Mouse (Mus musculus): ENCODE data around the gene Lgals3.

Lgals3 gene

DNA sequence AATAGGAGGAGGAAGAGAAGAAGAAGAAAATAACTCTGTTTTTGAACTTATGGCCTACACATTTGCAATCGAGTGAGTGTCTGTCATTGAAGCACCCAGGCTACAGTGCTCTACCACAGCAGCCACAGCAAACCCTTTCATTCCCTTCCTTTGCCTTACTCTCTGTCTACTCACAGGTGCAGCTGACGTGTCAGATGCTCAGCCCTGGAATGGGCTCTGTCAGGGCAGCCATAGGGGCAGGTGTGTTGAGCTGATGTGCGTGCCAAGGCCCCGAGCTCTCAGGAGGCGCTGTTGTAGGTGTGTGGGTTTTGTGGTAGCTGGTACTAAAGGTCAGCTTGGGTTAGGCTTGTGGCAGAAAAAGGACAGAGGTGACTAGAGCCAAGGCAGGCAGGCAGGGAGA, 2.2 kb downstream of the Lgals3 start:
- no peak for DNase-seq (ENCODE audit: low read depth, low spot score)

GRCm38 (mm10) chr14:47370790-47371189, 3.2 kb downstream of the Lgals3 start:
- DNase-seq (ENCODE audit: low read depth, low spot score), result no peak

DNA sequence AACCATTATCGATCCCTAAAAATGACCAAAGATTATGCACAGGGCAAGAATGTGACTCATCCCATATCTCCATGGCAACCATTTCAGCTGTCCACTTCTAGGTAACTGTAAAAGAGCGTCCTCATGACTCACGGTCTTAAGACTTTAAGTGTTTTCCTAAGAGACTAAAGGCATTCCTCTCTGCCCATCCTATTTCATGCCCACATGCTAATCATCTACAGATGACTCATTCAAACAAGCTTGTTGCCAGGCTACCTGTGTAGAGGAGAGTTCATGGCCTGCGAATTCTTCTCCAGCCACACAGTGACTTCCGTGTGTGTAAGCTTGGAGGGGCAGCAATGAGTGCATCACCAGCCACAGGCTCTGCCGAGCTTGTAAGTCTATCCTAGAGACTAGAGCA, 4.1 kb downstream of the Lgals3 start:
- DNase-seq (ENCODE audit: low read depth, low spot score), result no peak

DNA sequence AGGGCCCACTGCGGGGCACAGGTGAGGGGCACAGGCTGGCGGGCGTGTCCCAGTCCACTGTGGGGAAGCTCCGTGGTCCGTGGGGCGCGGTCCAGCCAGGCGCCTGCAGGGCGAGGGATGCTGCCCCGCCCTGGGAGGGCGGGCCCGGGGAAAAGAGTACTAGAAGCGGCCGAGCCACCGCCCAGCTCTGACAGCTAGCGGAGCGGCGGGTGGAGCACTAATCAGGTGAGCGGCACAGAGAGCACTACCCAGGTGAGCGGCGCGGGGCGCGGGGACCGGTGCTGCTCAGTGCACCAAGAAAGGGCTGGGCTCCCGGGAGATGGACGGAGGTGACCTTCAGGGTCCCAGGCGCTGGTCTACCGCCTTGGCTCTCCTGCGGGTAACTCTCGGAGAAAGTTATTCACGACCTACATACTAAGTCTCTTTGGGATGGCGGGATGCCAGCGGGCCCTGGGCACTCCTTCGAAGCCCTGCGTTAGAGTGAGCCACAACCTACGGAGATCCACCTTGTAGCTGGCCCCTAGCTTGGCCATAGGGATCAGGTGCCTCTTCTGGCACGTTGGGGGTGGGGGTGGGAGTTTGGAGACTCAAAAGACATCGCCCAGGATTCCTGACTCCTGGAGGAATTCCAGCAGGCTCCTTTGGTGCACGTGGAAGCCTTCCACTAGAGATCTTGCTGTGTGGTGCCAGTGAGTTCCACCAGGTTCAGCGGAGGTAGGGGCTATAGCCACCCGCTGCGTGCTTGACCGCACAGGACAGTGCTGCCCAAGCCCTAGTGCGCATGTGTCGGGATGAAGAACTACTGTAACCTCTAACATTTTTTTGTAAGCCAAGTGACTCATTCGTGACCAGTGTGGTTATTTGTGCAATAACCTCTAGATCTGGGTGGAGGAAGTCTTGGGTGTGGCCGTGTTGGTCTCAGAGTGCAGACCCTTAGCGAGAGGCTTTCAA, 6.5 kb downstream of the Lgals3 start:
- no peak for DNase-seq (ENCODE audit: low read depth, low spot score)

DNA sequence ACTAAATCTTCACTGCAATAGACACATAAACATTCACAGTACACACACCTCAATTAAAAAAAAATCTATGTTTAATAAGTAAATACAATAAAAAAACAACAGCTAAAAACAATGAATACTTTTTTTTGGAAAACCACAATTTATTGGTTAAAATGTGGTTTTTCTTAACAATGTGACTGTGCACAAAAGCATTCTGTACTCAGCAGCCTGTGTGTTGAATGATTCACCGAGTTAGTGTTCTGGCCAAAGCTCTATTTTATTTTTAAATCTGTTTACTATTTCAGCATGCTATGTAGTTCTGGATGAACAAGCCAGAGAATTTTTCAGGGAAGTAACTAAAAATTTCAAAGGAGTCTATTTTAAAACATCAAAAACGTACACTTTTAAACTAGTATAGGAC, 9.0 kb downstream of the Lgals3 start:
- no peak for DNase-seq (ENCODE audit: low read depth, low spot score)

GRCm38 (mm10) chr14:47378336-47378735, 10.8 kb downstream of the Lgals3 start:
- no peak for DNase-seq (ENCODE audit: low read depth, low spot score)

- no peak for DNase-seq (ENCODE audit: low read depth, low spot score)
These were observed 16.4 kb downstream of the Lgals3 start for GRCm38 (mm10) chr14:47383911-47384310.

DNA sequence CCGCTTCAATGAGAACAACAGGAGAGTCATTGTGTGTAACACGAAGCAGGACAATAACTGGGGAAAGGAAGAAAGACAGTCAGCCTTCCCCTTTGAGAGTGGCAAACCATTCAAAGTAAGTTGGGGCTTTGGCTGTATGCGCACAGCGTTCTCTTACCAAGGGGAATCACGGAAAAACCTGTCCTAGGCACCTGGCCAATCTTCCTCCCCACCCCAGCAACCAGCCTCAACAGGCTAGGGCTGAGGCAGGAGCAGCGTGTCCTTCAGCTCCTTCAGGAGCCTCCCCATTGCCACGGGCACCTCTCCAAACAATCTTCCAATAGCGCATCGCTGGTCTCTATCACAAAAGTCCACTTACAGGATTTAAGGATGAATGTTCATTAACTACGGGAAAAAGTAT, 17.1 kb downstream of the Lgals3 start:
- DNase-seq (ENCODE audit: low read depth, low spot score), result no peak

DNA sequence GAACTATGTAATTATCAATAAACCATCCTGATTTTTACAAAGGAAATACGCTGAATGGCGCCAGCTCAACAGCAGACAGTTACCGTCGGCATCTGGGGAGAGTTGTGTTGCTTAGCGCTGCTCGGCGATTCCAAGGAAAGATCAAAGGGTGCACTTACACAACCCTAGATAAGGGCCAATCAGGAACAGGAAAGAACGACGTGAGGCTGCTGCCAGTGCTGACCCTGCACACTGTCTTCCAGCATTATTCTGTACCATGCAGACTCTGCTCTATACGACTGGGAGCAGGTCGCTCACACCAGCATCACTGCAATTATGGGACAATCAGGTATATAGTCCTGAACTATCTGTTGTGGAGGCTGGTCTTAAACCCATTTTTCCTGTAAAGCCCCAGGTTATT, 18.6 kb downstream of the Lgals3 start:
- no peak for DNase-seq (ENCODE audit: low read depth, low spot score)

DNA sequence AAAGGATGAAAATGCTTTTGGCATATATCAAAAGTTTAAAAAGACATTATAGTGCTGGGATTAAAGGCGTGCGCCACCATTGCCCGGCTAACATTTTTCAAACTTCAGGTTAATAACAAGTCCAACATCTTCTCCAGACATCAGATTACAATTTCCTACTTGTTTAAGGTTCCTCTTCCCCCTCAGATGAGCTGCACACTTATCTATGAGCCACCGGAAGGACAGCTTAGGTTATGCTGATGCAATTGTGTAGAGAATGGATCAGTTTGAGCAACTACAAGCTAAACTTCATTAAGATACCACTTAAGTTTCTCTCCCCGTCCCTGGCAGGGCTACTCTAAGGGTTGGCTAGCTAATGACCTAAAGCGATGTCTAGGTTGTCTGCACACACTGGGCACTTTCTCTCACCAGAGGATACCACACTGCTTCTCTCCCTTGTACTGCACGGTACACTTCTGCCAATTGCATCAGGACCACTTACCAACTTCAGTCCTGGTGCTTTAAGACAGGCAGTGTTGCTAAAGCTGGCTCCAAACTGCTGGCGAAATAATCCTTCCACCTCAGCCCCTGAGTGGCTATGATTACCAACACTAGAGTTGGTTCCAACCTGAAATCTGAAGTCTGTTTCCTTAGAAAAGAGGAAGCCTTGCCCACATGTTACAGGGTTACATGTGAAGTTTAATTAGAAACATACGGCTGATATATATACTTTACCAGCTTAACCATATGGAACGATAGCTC, 26.0 kb downstream of the Lgals3 start:
- DNase-seq (ENCODE audit: low read depth, low spot score), result no peak

DNA sequence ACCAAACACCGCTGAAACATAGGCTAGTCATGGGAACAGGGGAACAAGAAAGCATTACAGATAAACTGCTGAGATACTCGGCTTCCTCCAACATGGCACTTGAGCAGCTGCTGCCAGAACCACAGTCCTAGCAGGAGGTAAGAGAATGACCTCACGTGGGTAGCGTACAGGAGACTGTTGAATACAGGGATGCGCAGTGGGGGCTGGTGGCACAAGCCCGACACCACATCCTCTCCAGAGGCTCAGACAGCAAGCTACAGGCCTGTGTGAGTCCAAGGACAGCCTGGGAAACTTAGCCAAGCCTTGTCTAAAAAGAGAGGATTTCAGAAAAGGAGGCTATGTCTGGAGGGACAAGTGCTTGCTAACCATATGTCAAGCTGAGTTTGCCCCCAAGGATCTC, 27.5 kb downstream of the Lgals3 start:
- no peak for DNase-seq (ENCODE audit: low read depth, low spot score)

DNA sequence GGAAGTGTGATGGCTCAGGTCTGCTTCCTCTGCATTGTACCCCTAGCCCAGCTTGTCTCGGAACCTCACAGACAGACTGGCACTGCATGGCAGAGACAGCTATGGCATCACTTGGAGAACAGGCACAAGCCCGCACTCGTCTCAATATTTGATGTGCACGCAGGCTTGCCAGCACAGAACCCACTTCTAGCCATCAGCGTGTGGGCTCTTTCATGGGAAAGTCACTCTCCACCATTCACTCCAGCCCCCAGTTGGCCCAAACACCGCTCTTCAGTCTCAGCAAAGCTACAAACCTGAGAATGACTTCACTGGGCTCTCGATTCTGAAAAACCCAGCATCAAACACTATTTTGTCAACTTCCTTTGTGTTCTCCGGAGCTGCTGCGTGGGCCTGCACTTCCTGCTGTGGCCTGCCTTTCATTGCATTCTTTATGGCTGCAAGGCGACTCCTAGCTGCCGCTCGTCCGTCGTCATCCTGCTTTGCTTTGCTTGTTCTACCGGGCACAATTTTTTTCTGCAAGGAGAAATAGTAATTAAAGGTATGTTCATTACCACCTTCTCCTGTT, 28.0 kb downstream of the Lgals3 start:
- no peak for DNase-seq (ENCODE audit: low read depth, low spot score)

- DNase-seq (ENCODE audit: low read depth, low spot score), result peak; percentile 56
These were observed 28.7 kb downstream of the Lgals3 start for GRCm38 (mm10) chr14:47396165-47396652.

- DNase-seq (ENCODE audit: low read depth, low spot score), result no peak
These were observed 35.2 kb downstream of the Lgals3 start for GRCm38 (mm10) chr14:47402735-47403134.

DNA sequence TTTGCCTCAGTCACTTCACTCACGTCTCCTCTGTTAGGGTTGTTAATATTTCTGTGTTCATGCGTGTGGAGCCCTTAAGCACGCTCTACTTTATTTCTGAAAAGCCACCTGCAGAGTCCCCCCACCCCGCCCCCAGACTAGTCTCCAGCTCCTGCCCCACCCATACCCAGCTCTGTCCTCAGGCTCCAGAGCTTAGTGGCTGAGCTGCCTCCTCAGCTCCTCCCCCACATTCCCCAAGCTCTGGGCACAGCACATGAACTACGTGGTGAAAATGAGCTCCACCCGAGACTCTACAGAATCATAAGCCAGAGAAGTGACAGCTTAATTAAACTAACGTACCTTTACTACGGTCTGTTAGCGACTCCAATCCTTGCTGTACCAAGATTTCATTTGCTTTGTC, 38.4 kb downstream of the Lgals3 start:
- no peak for DNase-seq (ENCODE audit: low read depth, low spot score)

DNA sequence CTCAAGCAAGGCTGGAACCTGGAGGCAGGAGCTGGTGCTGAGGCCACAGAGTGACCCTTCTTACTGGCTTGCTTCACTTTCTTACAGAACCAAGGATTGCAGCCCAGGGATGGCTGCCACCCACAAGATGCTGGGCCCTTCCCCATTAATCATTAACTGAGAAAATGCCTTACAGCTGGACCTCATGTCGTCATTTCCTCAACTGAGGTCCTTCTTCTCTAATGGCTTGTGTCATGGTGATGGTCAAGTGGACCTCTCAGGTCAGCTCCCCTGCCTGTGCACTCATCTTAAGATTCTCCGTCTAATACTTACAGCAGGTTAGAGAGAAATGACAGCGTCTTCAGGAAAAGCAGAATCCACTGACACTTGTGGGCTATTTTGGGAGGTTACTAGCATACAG, 49.8 kb downstream of the Lgals3 start:
- no peak for DNase-seq (ENCODE audit: low read depth, low spot score)

DNA sequence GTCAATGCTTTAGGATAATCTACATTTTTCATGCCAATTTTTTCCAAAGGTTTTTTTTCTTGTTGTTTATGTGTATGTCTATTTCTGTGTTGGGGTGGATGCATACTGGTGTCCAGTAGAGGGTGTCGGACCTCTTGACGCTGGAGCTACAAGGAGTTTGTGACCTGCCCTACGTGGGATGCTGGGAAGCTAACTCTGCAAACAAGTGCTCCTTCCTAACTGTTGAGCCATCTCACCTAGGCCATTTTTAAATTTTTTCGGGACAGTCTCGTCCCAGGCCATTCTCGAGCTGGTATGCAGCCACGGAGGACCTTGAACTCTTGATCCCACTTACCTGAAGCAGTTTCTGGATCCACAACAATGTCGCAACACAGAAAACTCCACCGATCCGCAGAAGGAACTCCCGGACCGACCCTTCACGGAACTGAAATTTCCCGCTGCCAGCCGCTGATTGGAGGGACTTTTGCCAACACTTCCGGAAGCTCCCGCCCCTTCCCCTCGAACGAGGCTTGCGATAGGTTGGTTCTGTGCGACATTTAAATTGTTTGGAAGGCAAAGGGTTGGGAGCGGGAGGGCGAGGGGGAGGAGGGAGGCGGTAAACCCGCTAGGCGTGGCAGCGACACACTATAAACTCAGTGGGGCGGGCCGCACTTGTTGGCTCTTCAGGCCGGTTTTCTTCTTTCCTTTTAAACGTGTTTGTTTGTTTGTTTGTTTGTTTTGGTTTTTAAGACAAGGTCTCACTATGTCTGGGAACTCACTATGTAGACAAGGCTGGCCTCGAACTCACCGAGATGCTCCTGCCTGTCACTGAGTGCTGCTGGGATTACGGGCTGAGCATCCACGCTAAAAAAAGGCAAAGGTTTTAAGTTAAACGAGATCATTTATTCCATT, 50.5 kb downstream of the Lgals3 start, which contains the start of gene Dlgap5:
Gene Dlgap5 (minus strand): TSS at position 633 of the 891 bp plus-strand sequence.
- peak; percentile 95 for DNase-seq (ENCODE audit: low read depth, low spot score)

DNA sequence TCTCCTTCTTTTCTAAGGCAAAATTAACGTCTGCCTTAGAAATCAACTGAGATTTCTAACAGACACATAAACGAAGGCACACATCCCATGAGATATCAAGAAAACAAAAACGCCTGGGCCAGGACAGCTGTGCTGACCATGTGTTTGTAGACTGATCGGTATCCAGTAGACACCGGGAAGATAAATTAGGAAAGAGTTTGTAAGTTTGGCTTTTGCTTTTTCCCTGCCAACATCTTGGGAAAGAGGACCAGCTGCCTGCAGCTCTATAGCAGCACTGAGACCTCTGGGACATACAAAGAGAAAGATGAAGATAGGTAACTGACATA, 51.1 kb downstream of the Lgals3 start:
- DNase-seq (ENCODE audit: low read depth, low spot score), result no peak

DNA sequence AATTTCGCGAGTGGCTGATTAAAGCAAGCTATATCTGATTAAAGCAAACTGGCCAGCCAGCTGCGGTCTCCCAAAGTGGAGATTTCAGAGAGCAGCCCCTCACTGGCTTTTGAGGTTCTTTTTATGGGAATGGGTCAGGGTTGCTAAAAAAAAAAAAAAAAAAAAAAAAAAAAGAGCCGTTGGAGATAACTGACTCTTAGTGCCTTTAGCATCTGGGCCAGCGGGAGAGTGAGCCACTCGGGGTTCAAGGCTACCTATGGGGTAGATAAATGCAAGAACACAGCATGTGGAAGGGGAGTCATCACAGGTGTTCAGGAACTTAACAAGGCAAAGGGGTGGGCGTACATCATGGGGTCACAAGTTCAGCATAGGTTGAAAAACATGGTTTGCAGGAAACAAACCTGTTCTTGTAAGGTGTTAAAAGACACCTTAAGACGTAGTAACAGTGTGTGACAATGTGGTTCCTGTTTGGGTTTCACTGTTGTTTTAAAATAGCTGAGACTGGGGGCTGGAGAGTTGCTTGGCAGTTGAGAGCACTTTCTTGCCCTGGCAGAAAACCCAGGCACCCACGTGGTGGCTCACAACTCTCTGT, 51.6 kb downstream of the Lgals3 start:
- no peak for DNase-seq (ENCODE audit: low read depth, low spot score)

DNA sequence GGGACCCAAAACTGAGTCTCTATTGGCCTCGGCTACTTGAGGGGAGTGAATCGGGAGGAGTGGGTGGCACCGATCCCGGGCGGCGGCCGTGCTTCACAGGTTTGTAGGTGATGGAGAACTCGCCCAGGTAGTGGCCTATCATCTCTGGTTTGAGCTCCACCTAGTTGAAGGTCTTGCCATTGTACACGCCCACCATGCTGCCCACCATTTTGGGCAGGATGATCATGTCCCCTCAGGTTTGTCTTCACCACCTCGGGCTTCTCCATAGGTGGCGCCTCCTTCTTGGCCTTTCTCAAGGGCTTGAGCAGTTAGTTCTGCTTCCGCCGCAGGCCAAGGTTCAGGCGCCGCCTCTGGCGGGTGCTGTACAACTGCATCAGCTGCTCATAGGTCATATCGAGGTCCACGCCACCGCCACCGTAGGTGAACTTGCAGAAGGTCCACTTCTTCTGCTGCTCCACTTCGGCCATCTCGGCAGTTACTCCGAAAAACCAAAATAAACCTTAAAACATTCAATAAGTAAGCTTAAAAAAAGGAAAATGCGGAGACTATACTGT, 52.2 kb downstream of the Lgals3 start:
- no peak for DNase-seq (ENCODE audit: low read depth, low spot score)

DNA sequence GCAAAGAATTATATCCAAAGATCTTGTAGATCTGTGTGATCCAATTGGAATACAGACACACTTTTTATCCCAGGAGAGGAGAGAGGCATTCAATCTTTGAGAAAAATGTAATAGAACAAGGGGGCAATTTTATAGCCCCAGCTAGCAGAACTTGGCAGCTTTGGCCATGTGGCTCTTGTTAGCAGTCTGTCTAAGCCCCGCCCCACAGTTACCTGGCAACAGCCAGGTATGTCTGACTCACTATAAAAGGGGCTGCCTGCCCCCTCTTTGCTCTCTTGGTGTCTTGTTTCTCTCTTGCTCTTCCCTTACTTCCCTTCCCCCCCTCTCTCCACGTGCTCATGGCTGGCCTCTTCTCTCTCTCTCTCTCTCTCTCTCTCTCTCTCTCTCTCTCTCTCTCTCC, 54.1 kb downstream of the Lgals3 start:
- peak; percentile 24 for DNase-seq (ENCODE audit: low read depth, low spot score)
